15 mouse cellular contexts compared by ENCODE assay signal in genomic region chr6:53986273-53986985, GRCm38 (mm10). TPM values are rescaled to one million over a fixed set of nuclear protein-coding genes. Genes with fewer than 3 reads are reported as not detected.
A peak's percentile ranks its signal among the peaks of the same experiment; 100 is the strongest.
DNase-seq lines count a peak whose midpoint lies in the region; ATAC-seq and TF ChIP-seq lines count a peak whose summit lies in the region.
"Had no signal": no experiment of that assay in that cellular context is flagged by ENCODE, and none has a peak within 500 bp of the region (broad histone marks: within the 10 kb centered on the region; RNA-seq: fewer than 3 reads in every experiment).

No protein-coding gene starts in this region.

- H3K9ac ChIP-seq in lung, embryonic 16.5 days (ENCODE audit: low read length) = no peak overlapping the region
- no peak overlapping the region for H3K9ac ChIP-seq in intestine, embryonic 16.5 days (ENCODE audit: low read depth, low read length)
- no peak overlapping the region for H3K9ac ChIP-seq in kidney, embryonic 16.5 days (replicated peaks; ENCODE audit: low read length)
- H3K9ac ChIP-seq: hindbrain, embryonic 15.5 days; midbrain, embryonic 12.5 days had no signal

- no peak for DNase-seq in lung, postnatal 36 days
- DNase-seq in embryo, embryonic 9.5 days (ENCODE audit: extremely low spot score) = no peak
- DNase-seq: cerebellum, adult 2 months; gastrocnemius, postnatal 10 days; layer of hippocampus, postnatal 36 days had no signal

- no peak for TF ChIP-seq CTCF in bone marrow, adult 2 months (IDR thresholded peaks at IDR 0.05; ENCODE audit: control insufficient read depth, insufficient read depth, low read length)

- TF ChIP-seq POLR2A in bone marrow, adult 2 months (IDR thresholded peaks at IDR 0.05; ENCODE audit: borderline replicate concordance, control insufficient read depth, low read depth, low read length) = no peak

- no peaks in the 10 kb centered on the region for H3K36me3 ChIP-seq in lung, embryonic 16.5 days (ENCODE audit: control insufficient read depth, insufficient read depth, low read length)
- no peaks in the 10 kb centered on the region for H3K36me3 ChIP-seq in intestine, embryonic 16.5 days (ENCODE audit: control insufficient read depth, insufficient read depth, low read length)
- no peaks in the 10 kb centered on the region for H3K36me3 ChIP-seq in kidney, embryonic 16.5 days (ENCODE audit: insufficient read depth, low read length)
- H3K36me3 ChIP-seq: hindbrain, embryonic 15.5 days; midbrain, embryonic 12.5 days had no signal

- H3K4me2 ChIP-seq in lung, embryonic 16.5 days (ENCODE audit: low read depth, low read length) = peak overlapping the region; percentile 17; the same call in 1 of the 2 replicates
- H3K4me2 ChIP-seq in intestine, embryonic 16.5 days (ENCODE audit: low read depth, low read length) = no peak overlapping the region
- no peak overlapping the region for H3K4me2 ChIP-seq in kidney, embryonic 16.5 days (replicated peaks; ENCODE audit: low read depth, low read length)
- H3K4me2 ChIP-seq: hindbrain, embryonic 15.5 days; midbrain, embryonic 12.5 days had no signal

- 65% methylated on average over 14 of the region's 14 CpGs for WGBS in lung, embryonic 16.5 days
- 62% methylated on average over 14 of the region's 14 CpGs for WGBS in bone marrow, adult 2 months
- WGBS in intestine, embryonic 16.5 days = 64% methylated on average over 14 of the region's 14 CpGs
- 70% methylated on average over 14 of the region's 14 CpGs for WGBS in kidney, embryonic 16.5 days

- no peaks in the 10 kb centered on the region for H3K9me3 ChIP-seq in lung, embryonic 16.5 days (ENCODE audit: control insufficient read depth, low read length)
- no peaks in the 10 kb centered on the region for H3K9me3 ChIP-seq in intestine, embryonic 16.5 days (ENCODE audit: control insufficient read depth, low read length)
- no peaks in the 10 kb centered on the region for H3K9me3 ChIP-seq in kidney, embryonic 16.5 days (ENCODE audit: low read length)
- H3K9me3 ChIP-seq: hindbrain, embryonic 15.5 days; midbrain, embryonic 12.5 days had no signal

- no peak overlapping the region for H3K27ac ChIP-seq in lung, embryonic 16.5 days (ENCODE audit: low read length)
- no peak overlapping the region for H3K27ac ChIP-seq in bone marrow, adult 2 months (ENCODE audit: control insufficient read depth, insufficient read depth, low read depth, low read length, poor library complexity)
- no peak overlapping the region for H3K27ac ChIP-seq in intestine, embryonic 16.5 days (ENCODE audit: low read length)
- no peak overlapping the region for H3K27ac ChIP-seq in kidney, embryonic 16.5 days (ENCODE audit: low read length)
- H3K27ac ChIP-seq: hindbrain, embryonic 15.5 days; kidney, postnatal 0 days; midbrain, embryonic 12.5 days had no signal

- H3K27me3 ChIP-seq in lung, embryonic 16.5 days (ENCODE audit: control insufficient read depth, insufficient read depth, low read depth, low read length) = no peaks in the 10 kb centered on the region
- H3K27me3 ChIP-seq in intestine, embryonic 16.5 days (replicated peaks; ENCODE audit: control insufficient read depth, insufficient read depth, low read length) = no peaks in the 10 kb centered on the region
- peaks cover 26% of the 10 kb centered on the region for H3K27me3 ChIP-seq in kidney, embryonic 16.5 days (ENCODE audit: insufficient read depth, low read length)
- H3K27me3 ChIP-seq: hindbrain, embryonic 15.5 days had no signal

- H3K4me1 ChIP-seq in lung, embryonic 16.5 days (replicated peaks; ENCODE audit: control insufficient read depth, insufficient read depth, low read length) = peaks cover 14% of the 10 kb centered on the region
- H3K4me1 ChIP-seq in bone marrow, adult 2 months (ENCODE audit: control insufficient read depth, insufficient read depth, low read length) = no peaks in the 10 kb centered on the region; the same call in 1 of the 2 replicates
- H3K4me1 ChIP-seq in intestine, embryonic 16.5 days (ENCODE audit: control insufficient read depth, insufficient read depth, low read length) = peaks cover 9% of the 10 kb centered on the region; the same call in 1 of the 2 replicates
- 0 out of 2 replicates have a peak, but pooled peaks cover 3% of the 10 kb centered on the region for H3K4me1 ChIP-seq in kidney, embryonic 16.5 days (ENCODE audit: insufficient read depth, low read length)
- H3K4me1 ChIP-seq: hindbrain, embryonic 15.5 days had no signal

- no peak for ATAC-seq in lung, embryonic 16.5 days (ENCODE audit: low read depth)
- ATAC-seq in intestine, embryonic 16.5 days = peak; percentile 60; the same call in 1 of the 2 replicates
- ATAC-seq in megakaryocyte-erythroid progenitor cell, adult 5-6 weeks (replicated peaks; ENCODE audit: low FRiP score, low TSS enrichment, poor library complexity, severe bottlenecking) = peak; percentile 60; the same call in 1 of the 2 replicates
- no peak for ATAC-seq in kidney, embryonic 16.5 days (ENCODE audit: low FRiP score, low TSS enrichment)

- no peak overlapping the region for H3K4me3 ChIP-seq in lung, embryonic 16.5 days (ENCODE audit: low read length)
- H3K4me3 ChIP-seq in bone marrow, adult 2 months (replicated peaks; ENCODE audit: control insufficient read depth, low read depth, low read length) = peak overlapping the region; percentile 40
- H3K4me3 ChIP-seq in intestine, embryonic 16.5 days (ENCODE audit: low read length) = no peak overlapping the region
- H3K4me3 ChIP-seq in kidney, embryonic 16.5 days (ENCODE audit: low read length) = no peak overlapping the region
- H3K4me3 ChIP-seq: hindbrain, embryonic 15.5 days; midbrain, embryonic 12.5 days had no signal

RNA-seq across cellular contexts. Expression of gene Cpvl, which starts 8.0 kb away (rescaled TPM):
- polyA plus RNA-seq in lung, embryonic 16.5 days (2015; fragmentation: Nextera tagmentation; extraction: Ambion mirVana) = 0.10 TPM in 1 of 2 replicates, not detected in the other
- not detected in 2 replicates for polyA plus RNA-seq in bone marrow, adult 2 months (2011; ENCODE audit: insufficient read depth, insufficient read length, low replicate concordance, missing spikeins)
- polyA plus RNA-seq in intestine, embryonic 16.5 days (2015; fragmentation: Nextera tagmentation; extraction: Ambion mirVana) = 0.09 and 0.34 TPM in 2 replicates
- total RNA-seq in megakaryocyte-erythroid progenitor cell, adult 5-6 weeks (2014; fragmentation: Nextera tagmentation) = not detected in 2 replicates
- total RNA-seq in megakaryocyte-erythroid progenitor cell, adult 5-6 weeks (2017) = 0.30 TPM in 1 of 2 replicates, not detected in the other
- 0.35 TPM in 2 replicates for polyA plus RNA-seq in kidney, embryonic 16.5 days (2015; fragmentation: Nextera tagmentation; extraction: Ambion mirVana)
- total RNA-seq: gastrocnemius, postnatal 10 days; layer of hippocampus, postnatal 36 days had no signal
- polyA plus RNA-seq: hindbrain, embryonic 15.5 days; midbrain, embryonic 12.5 days; neural tube, embryonic 11.5 days; urinary bladder, adult 2 months had no signal

RNA-seq across cellular contexts. Expression of gene Chn2, which starts 52.9 kb away (rescaled TPM):
- 9.4 and 11.1 TPM in 2 replicates for polyA plus RNA-seq in lung, embryonic 16.5 days (2015; fragmentation: Nextera tagmentation; extraction: Ambion mirVana)
- 3.2 and 7.3 TPM in 2 replicates for polyA plus RNA-seq in bone marrow, adult 2 months (2011; ENCODE audit: insufficient read depth, insufficient read length, low replicate concordance, missing spikeins)
- 20.2 and 20.8 TPM in 2 replicates for polyA plus RNA-seq in intestine, embryonic 16.5 days (2015; fragmentation: Nextera tagmentation; extraction: Ambion mirVana)
- 4.5 and 5.1 TPM in 2 replicates for total RNA-seq in megakaryocyte-erythroid progenitor cell, adult 5-6 weeks (2014; fragmentation: Nextera tagmentation)
- total RNA-seq in megakaryocyte-erythroid progenitor cell, adult 5-6 weeks (2017) = 1.9 and 2.4 TPM in 2 replicates
- polyA plus RNA-seq in kidney, embryonic 16.5 days (2015; fragmentation: Nextera tagmentation; extraction: Ambion mirVana) = 17.1 and 17.3 TPM in 2 replicates

Comparison
In these comparisons a context has a peak if more than half of its experiments do, and no peak if none do; other contexts are left out.
1. ATAC-seq: peak in intestine, embryonic 16.5 days (single experiment) and megakaryocyte-erythroid progenitor cell, adult 5-6 weeks (single experiment); none in lung, embryonic 16.5 days (single experiment) and kidney, embryonic 16.5 days (single experiment).